Mouse (Mus musculus) hindbrain, embryonic 13.5 days (tissue): ENCODE measurements at regions not wholly inside any gene's neighbourhood (a gene's known extent, or its start where the extent isn't known, plus 50 kb on each side); places are given as distances from the start of the nearest gene placed in this dataset.

Experiments used
- ATAC-seq: fragments of 200-750 bp; cut with Nextera tagmentation; 2 replicates; pipeline ENCODE4 v1.8.0; 2017; ENCODE audit warnings: moderate TSS enrichment; ENCODE audit not compliant: low FRiP score
- H3K27ac ChIP-seq: fragments of 300-500 bp; sonication (generic); 2 replicates; pipeline ENCODE4 v1.5.1; 2015; ENCODE audit warnings: inconsistent platforms, mild to moderate bottlenecking, moderate library complexity
- H3K27me3 ChIP-seq: fragments of 300-500 bp; sonication (generic); 2 replicates; pipeline ENCODE4 v1.6.1; 2015; ENCODE audit warnings: mild to moderate bottlenecking, inconsistent platforms
- H3K36me3 ChIP-seq: fragments of 300-500 bp; sonication (generic); 2 replicates; pipeline ENCODE4 v1.6.1; 2015; ENCODE audit warnings: mild to moderate bottlenecking, inconsistent platforms
- H3K4me1 ChIP-seq: fragments of 300-500 bp; sonication (generic); replicated peaks from 2 replicates; pipeline ENCODE4 v1.6.1; 2015; ENCODE audit warnings: inconsistent platforms
- H3K4me2 ChIP-seq: fragments of 300-500 bp; sonication (generic); 2 replicates; pipeline ENCODE4 v1.6.1; 2015; ENCODE audit warnings: inconsistent platforms, mild to moderate bottlenecking, moderate library complexity
- H3K4me3 ChIP-seq: fragments of 300-500 bp; sonication (generic); 2 replicates; pipeline ENCODE4 v1.5.1; 2015; ENCODE audit warnings: mild to moderate bottlenecking, inconsistent platforms
- H3K9ac ChIP-seq: fragments of 300-500 bp; sonication (generic); 2 replicates; pipeline ENCODE4 v1.6.1; 2015; ENCODE audit warnings: mild to moderate bottlenecking, inconsistent platforms
- H3K9me3 ChIP-seq: fragments of 300-500 bp; sonication (generic); 2 replicates; pipeline ENCODE4 v1.6.1; 2016; ENCODE audit warnings: inconsistent platforms
- WGBS: fragments of 180-500 bp; shearing (Covaris S2); methylation state at CpG from one replicate; pipeline ENCODE4 v1.1.7; 2015; 5-methylcytosine and 5-hydroxymethylcytosine counted together

GRCm38 (mm10) chr4:89082838-89083237 lies 54.1 kb upstream of the Mtap start:
- Histone ChIP-seq H3K27ac (no peak overlapping the region), H3K9me3 (no peaks in the 10 kb centered on the region), H3K9ac (no peak overlapping the region), H3K27me3 (no peaks in the 10 kb centered on the region), H3K4me2 (no peak overlapping the region), H3K36me3 (no peaks in the 10 kb centered on the region), H3K4me3 (no peak overlapping the region), H3K4me1 (no peaks in the 10 kb centered on the region)
- 79% methylated on average over 3 of the region's 3 CpGs for WGBS
- ATAC-seq = no peak

GRCm38 (mm10) chr4:89078485-89078884 lies 58.4 kb upstream of the Mtap start:
- Histone ChIP-seq H3K4me2 (no peak overlapping the region), H3K27ac (no peak overlapping the region), H3K9me3 (no peaks in the 10 kb centered on the region), H3K9ac (no peak overlapping the region), H3K27me3 (no peaks in the 10 kb centered on the region), H3K4me1 (no peaks in the 10 kb centered on the region), H3K4me3 (no peak overlapping the region), H3K36me3 (no peaks in the 10 kb centered on the region)
- no peak for ATAC-seq
- WGBS = 93% methylated on average over 9 of the region's 9 CpGs

DNA sequence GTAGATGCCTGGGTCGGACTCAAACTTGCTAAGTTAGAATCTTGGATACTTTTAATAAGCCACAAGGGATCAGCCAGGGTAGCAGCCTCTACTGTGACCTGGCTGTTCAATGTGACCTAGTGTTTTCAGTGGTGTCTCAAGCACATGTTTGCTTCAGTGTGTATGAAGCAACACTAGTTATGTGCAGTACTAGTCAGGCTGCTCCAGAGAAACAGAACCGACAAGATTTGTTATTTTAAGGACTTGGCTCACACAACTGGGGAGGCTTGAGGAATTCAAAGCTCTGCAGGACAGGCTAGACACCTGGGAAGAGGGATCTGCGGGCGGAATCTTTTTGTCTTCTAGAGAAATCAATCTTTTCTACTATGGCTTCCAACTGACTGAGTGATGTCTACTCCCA lies 62.2 kb upstream of the Mtap start:
- H3K36me3 ChIP-seq = no peaks in the 10 kb centered on the region
- no peaks in the 10 kb centered on the region for H3K9me3 ChIP-seq
- no peak overlapping the region for H3K4me3 ChIP-seq
- no peak for ATAC-seq
- no peak overlapping the region for H3K9ac ChIP-seq
- no peak overlapping the region for H3K4me2 ChIP-seq
- no peak overlapping the region for H3K27ac ChIP-seq
- WGBS = 55% methylated on average over 4 of the region's 4 CpGs
- no peaks in the 10 kb centered on the region for H3K27me3 ChIP-seq
- H3K4me1 ChIP-seq = no peaks in the 10 kb centered on the region

DNA sequence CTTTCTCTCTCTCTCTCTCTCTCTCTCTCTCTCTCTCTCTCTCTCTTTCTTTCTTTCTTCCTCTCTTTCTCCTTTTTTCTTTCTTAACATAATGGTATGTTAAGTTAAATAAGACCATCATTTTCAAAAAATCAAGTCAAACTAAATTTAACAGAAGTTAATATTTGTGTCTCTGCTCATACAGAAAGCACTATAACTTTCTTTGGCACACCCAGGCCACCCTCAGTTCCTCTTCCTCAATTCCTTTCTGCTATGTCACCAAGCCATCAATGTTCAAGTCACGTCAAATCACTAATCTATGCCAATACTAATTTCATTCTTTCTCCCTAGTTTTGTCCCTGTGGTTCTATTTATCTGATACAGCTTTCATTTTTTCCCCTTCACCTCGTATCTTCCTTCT lies 66.5 kb upstream of the Mtap start:
- Histone ChIP-seq H3K4me1 (no peaks in the 10 kb centered on the region), H3K27me3 (no peaks in the 10 kb centered on the region), H3K9ac (no peak overlapping the region), H3K4me2 (no peak overlapping the region), H3K4me3 (no peak overlapping the region), H3K36me3 (no peaks in the 10 kb centered on the region), H3K27ac (no peak overlapping the region), H3K9me3 (no peaks in the 10 kb centered on the region)
- no peak for ATAC-seq
- 84% methylated on average over 2 of the region's 2 CpGs for WGBS

DNA sequence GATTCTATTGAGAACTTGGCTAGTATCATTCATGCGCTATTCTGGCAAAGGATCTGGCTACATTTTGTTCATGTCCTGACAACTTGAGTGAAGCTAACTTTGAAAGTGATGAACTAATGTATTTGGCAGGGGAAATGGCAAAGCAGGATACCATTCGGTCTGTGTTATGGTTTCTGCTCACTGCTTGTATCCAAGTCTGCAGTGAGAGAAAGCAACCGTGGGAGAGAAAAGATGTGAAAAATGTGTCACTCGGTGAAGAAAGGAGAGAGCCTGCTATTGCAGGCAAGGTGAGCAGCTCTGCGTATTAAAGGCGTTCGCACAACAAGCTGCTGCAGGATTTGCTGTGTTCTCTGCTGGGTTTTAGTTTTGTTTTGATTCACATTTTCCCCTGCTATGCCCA lies 72.5 kb upstream of the Mtap start:
- Histone ChIP-seq H3K4me2 (no peak overlapping the region), H3K36me3 (no peaks in the 10 kb centered on the region), H3K27me3 (no peaks in the 10 kb centered on the region), H3K27ac (no peak overlapping the region), H3K9me3 (no peaks in the 10 kb centered on the region), H3K4me1 (no peaks in the 10 kb centered on the region), H3K9ac (no peak overlapping the region), H3K4me3 (no peak overlapping the region)
- ATAC-seq = no peak
- 86% methylated on average over 7 of the region's 7 CpGs for WGBS

DNA sequence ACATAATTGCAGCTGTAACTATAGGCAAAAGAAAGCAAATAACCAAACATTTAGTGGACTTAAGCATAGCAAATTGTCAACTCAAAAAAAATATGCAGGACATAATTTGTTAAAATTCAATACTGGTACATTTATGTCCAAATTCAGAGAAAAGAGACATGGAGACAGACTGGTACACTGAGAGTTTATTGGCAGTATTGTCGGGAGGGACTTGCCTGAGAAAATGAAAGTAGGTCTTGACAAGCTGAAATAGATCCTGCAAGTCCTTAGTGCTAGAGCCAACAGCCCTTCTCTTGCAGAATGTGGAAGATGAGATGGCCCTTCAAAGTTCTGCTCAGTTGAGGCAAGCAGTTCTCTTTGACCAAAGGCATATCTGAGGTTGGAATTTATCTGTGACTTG lies 74.5 kb upstream of the Mtap start:
- Histone ChIP-seq H3K4me2 (no peak overlapping the region), H3K36me3 (no peaks in the 10 kb centered on the region), H3K9ac (no peak overlapping the region), H3K4me3 (no peak overlapping the region), H3K27me3 (no peaks in the 10 kb centered on the region), H3K4me1 (no peaks in the 10 kb centered on the region), H3K9me3 (no peaks in the 10 kb centered on the region), H3K27ac (no peak overlapping the region)
- ATAC-seq = no peak
- 85% methylated on average over 1 of the region's 1 CpGs for WGBS

DNA sequence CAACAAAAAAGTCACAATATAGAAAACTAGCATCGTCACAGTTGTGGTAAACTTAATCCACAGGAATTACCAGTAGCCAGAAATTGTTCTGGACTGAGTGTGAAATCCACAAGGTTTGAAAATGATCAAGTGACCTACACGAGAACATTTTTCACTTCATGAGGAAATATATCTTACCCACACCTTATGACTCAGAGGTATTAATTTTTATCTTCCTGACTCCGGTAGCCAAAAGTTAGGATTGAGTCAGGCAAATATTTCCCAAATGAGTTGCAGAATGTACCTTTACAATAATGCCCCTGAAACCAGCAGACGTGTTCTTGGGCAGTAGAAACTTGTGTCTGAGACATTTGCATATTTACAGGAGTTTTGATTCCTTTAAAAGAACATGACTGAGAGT lies 75.3 kb upstream of the Mtap start:
- WGBS = 90% methylated on average over 4 of the region's 4 CpGs
- no peaks in the 10 kb centered on the region for H3K36me3 ChIP-seq
- no peak overlapping the region for H3K9ac ChIP-seq
- H3K27ac ChIP-seq = no peak overlapping the region
- no peak overlapping the region for H3K4me2 ChIP-seq
- no peaks in the 10 kb centered on the region for H3K4me1 ChIP-seq
- H3K4me3 ChIP-seq = no peak overlapping the region
- ATAC-seq = no peak
- no peaks in the 10 kb centered on the region for H3K27me3 ChIP-seq
- H3K9me3 ChIP-seq = no peaks in the 10 kb centered on the region

- ATAC-seq = no peak
- Histone ChIP-seq H3K4me3 (no peak overlapping the region), H3K27me3 (no peaks in the 10 kb centered on the region), H3K36me3 (no peaks in the 10 kb centered on the region), H3K27ac (no peak overlapping the region), H3K4me2 (no peak overlapping the region), H3K4me1 (no peaks in the 10 kb centered on the region), H3K9ac (no peak overlapping the region), H3K9me3 (no peaks in the 10 kb centered on the region)
Observed at GRCm38 (mm10) chr4:89057573-89057972, 79.3 kb upstream of the Mtap start.

DNA sequence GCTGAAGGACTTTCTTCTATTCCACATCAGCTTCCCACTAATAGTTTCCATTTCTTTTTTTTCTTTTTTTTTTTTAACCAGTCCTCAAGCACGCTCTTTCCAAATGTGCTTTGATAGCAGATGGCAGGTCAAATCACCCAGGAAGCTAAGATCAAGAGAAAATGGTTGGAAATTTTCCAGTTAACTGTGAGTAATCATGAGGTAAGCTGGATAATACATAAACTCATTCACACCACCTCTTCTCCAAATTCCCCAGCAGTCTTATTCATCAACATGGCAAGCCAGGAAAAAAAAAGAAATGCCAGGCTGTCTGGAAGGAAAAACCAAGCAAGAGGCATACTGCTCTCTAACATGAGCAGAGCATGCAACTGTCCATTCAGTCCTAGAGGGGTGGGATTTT lies 79.8 kb upstream of the Mtap start:
- Histone ChIP-seq H3K27me3 (no peaks in the 10 kb centered on the region), H3K9ac (no peak overlapping the region), H3K9me3 (no peaks in the 10 kb centered on the region), H3K36me3 (no peaks in the 10 kb centered on the region), H3K4me1 (no peaks in the 10 kb centered on the region), H3K27ac (no peak overlapping the region), H3K4me2 (no peak overlapping the region), H3K4me3 (no peak overlapping the region)
- no peak for ATAC-seq
- 65% methylated on average over 1 of the region's 1 CpGs for WGBS

- Histone ChIP-seq H3K27ac (no peak overlapping the region), H3K4me2 (no peak overlapping the region), H3K27me3 (no peaks in the 10 kb centered on the region), H3K4me1 (no peaks in the 10 kb centered on the region), H3K36me3 (no peaks in the 10 kb centered on the region), H3K9ac (no peak overlapping the region), H3K9me3 (no peaks in the 10 kb centered on the region), H3K4me3 (no peak overlapping the region)
- ATAC-seq = no peak
- WGBS = 89% methylated on average over 3 of the region's 3 CpGs
Observed at GRCm38 (mm10) chr4:89055969-89056368, 81.0 kb upstream of the Mtap start.

DNA sequence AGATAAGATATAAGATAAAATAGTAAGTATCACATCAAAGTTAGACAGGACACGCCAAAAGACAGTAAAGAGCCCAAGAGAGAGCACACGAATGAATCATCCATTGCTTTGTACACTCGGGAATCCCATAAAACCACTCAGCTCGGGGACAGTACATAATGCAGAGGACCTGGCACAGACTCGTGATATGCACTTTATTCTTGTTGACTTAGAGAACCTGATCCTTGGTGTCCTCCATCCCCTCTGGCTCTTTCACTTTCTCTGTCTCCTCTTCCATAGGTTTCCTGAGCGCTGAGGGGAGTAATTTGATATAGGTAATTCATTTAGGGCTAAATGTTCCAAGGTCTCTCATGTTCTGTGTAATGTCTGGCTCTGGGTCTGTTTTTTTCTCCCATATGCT lies 83.3 kb upstream of the Mtap start:
- Histone ChIP-seq H3K36me3 (no peaks in the 10 kb centered on the region), H3K4me3 (no peak overlapping the region), H3K9me3 (no peaks in the 10 kb centered on the region), H3K9ac (no peak overlapping the region), H3K4me1 (no peaks in the 10 kb centered on the region), H3K4me2 (no peak overlapping the region), H3K27me3 (no peaks in the 10 kb centered on the region), H3K27ac (no peak overlapping the region)
- 81% methylated on average over 6 of the region's 6 CpGs for WGBS
- ATAC-seq = no peak

- 71% methylated on average over 5 of the region's 5 CpGs for WGBS
- no peak overlapping the region for H3K9ac ChIP-seq
Observed at GRCm38 (mm10) chr4:89051897-89052296, 85.0 kb upstream of the Mtap start.

DNA sequence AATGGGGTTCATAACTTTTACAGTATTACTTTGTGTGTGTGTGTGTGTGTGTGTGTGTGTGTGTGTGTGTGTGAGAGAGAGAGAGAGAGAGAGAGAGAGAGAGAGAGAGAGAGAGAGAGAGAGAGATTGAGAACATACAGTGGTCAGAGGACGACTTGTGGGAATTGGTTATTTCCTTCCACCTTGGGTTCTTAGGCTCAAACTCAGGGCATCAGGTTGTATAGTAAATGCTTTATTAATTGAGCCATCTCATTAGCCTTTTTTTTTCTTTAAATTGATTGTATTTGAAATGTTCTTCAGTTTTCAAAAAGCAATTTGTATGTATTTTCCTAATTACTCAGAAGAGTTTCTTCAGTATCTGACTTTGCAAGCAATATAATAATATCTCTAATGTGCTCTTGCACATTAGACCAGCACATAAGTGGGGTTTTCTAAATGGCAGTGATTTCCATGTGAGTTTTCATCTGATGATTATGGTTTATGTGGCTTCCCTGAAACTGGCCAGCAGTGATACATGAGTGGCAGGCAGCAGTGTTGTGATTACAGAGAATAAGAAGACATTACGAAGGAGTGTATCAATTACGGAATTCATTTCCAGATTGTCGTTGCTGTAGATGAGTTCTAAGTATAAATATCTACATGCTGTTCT lies 86.2 kb upstream of the Mtap start:
- Histone ChIP-seq H3K4me2 (no peak overlapping the region), H3K4me3 (no peak overlapping the region), H3K27me3 (no peaks in the 10 kb centered on the region), H3K9me3 (no peaks in the 10 kb centered on the region), H3K9ac (no peak overlapping the region), H3K4me1 (no peaks in the 10 kb centered on the region), H3K27ac (no peak overlapping the region), H3K36me3 (no peaks in the 10 kb centered on the region)
- no peak for ATAC-seq
- 92% methylated on average over 4 of the region's 4 CpGs for WGBS

More at GRCm38 (mm10) chr4:89051897-89052296, 85.0 kb upstream of the Mtap start:
- no peaks in the 10 kb centered on the region for H3K27me3 ChIP-seq
- ATAC-seq = no peak
- no peak overlapping the region for H3K4me2 ChIP-seq
- no peaks in the 10 kb centered on the region for H3K4me1 ChIP-seq
- no peak overlapping the region for H3K4me3 ChIP-seq
- H3K36me3 ChIP-seq = no peaks in the 10 kb centered on the region
- H3K9me3 ChIP-seq = no peaks in the 10 kb centered on the region
- H3K27ac ChIP-seq = no peak overlapping the region
